Mouse (Mus musculus): ENCODE data around the gene Afdn. TPM values are rescaled to one million over a fixed set of nuclear protein-coding genes. Genes with fewer than 3 reads are reported as not detected.
A peak's percentile ranks its signal among the peaks of the same experiment; 100 is the strongest.

The Afdn gene
- polyA plus RNA-seq, 1 experiment from 2014 or later = 95.8 TPM

GRCm38 (mm10) chr17:13733971-13734370, 26.4 kb upstream of the Afdn start:
- Histone ChIP-seq H3K27ac (ENCODE audit: low read depth, low read length) (no peak overlapping the region), H3K9ac (ENCODE audit: low read depth, low read length) (no peak overlapping the region), H3K4me3 (ENCODE audit: low read depth, low read length) (no peak overlapping the region), H3K9me3 (replicated peaks; ENCODE audit: control insufficient read depth, low read length) (no peaks in the 10 kb centered on the region), H3K4me2 (no peak overlapping the region), H3K4me1 (ENCODE audit: control insufficient read depth, insufficient read depth, low read length) (peaks cover 38% of the 10 kb centered on the region), H3K27me3 (ENCODE audit: control insufficient read depth, insufficient read depth, low read length) (no peaks in the 10 kb centered on the region), H3K36me3 (ENCODE audit: control insufficient read depth, insufficient read depth, low read length) (no peaks in the 10 kb centered on the region)
- no peak for ATAC-seq (replicated peaks; ENCODE audit: insufficient number of reproducible peaks, low FRiP score, low TSS enrichment)
- 87% methylated on average over 5 of the region's 5 CpGs for WGBS (ENCODE audit: insufficient replicate concordance)

GRCm38 (mm10) chr17:13735057-13735456, 25.3 kb upstream of the Afdn start:
- Histone ChIP-seq H3K4me2 (no peak overlapping the region), H3K27ac (ENCODE audit: low read depth, low read length) (no peak overlapping the region), H3K9ac (ENCODE audit: low read depth, low read length) (no peak overlapping the region), H3K9me3 (replicated peaks; ENCODE audit: control insufficient read depth, low read length) (no peaks in the 10 kb centered on the region), H3K4me1 (ENCODE audit: control insufficient read depth, insufficient read depth, low read length) (peaks cover 38% of the 10 kb centered on the region), H3K36me3 (ENCODE audit: control insufficient read depth, insufficient read depth, low read length) (no peaks in the 10 kb centered on the region), H3K4me3 (ENCODE audit: low read depth, low read length) (no peak overlapping the region), H3K27me3 (ENCODE audit: control insufficient read depth, insufficient read depth, low read length) (no peaks in the 10 kb centered on the region)
- ATAC-seq (replicated peaks; ENCODE audit: insufficient number of reproducible peaks, low FRiP score, low TSS enrichment) = no peak
- 77% methylated on average over 5 of the region's 5 CpGs for WGBS (ENCODE audit: insufficient replicate concordance)

GRCm38 (mm10) chr17:13735803-13736282, 24.5 kb upstream of the Afdn start:
- Histone ChIP-seq H3K9ac (ENCODE audit: low read depth, low read length) (no peak overlapping the region), H3K36me3 (ENCODE audit: control insufficient read depth, insufficient read depth, low read length) (no peaks in the 10 kb centered on the region), H3K4me1 (ENCODE audit: control insufficient read depth, insufficient read depth, low read length) (peaks cover 43% of the 10 kb centered on the region), H3K9me3 (replicated peaks; ENCODE audit: control insufficient read depth, low read length) (no peaks in the 10 kb centered on the region), H3K27ac (ENCODE audit: low read depth, low read length) (peak overlapping the region; percentile 29), H3K4me2 (no peak overlapping the region), H3K27me3 (ENCODE audit: control insufficient read depth, insufficient read depth, low read length) (no peaks in the 10 kb centered on the region), H3K4me3 (ENCODE audit: low read depth, low read length) (no peak overlapping the region)
- 45% methylated on average over 8 of the region's 8 CpGs for WGBS (ENCODE audit: insufficient replicate concordance)
- ATAC-seq (replicated peaks; ENCODE audit: insufficient number of reproducible peaks, low FRiP score, low TSS enrichment) = peak; percentile 55; the same call in 1 of the 2 replicates

GRCm38 (mm10) chr17:13737336-13737735, 23.0 kb upstream of the Afdn start:
- H3K9me3 ChIP-seq (replicated peaks; ENCODE audit: control insufficient read depth, low read length) = no peaks in the 10 kb centered on the region
- H3K36me3 ChIP-seq (ENCODE audit: control insufficient read depth, insufficient read depth, low read length) = no peaks in the 10 kb centered on the region
- 55% methylated on average over 6 of the region's 6 CpGs for WGBS (ENCODE audit: insufficient replicate concordance)
- peaks cover 53% of the 10 kb centered on the region for H3K4me1 ChIP-seq (ENCODE audit: control insufficient read depth, insufficient read depth, low read length)
- H3K9ac ChIP-seq (ENCODE audit: low read depth, low read length) = no peak overlapping the region
- H3K27ac ChIP-seq (ENCODE audit: low read depth, low read length) = 0 out of 2 replicates have a peak overlapping the region, but pooled peaks have one; percentile 15
- H3K4me2 ChIP-seq = no peak overlapping the region
- H3K4me3 ChIP-seq (ENCODE audit: low read depth, low read length) = no peak overlapping the region
- H3K27me3 ChIP-seq (ENCODE audit: control insufficient read depth, insufficient read depth, low read length) = no peaks in the 10 kb centered on the region
- no peak for ATAC-seq (replicated peaks; ENCODE audit: insufficient number of reproducible peaks, low FRiP score, low TSS enrichment)

GRCm38 (mm10) chr17:13738121-13738776, 22.1 kb upstream of the Afdn start:
- Histone ChIP-seq H3K9me3 (replicated peaks; ENCODE audit: control insufficient read depth, low read length) (no peaks in the 10 kb centered on the region), H3K27ac (ENCODE audit: low read depth, low read length) (no peak overlapping the region), H3K36me3 (ENCODE audit: control insufficient read depth, insufficient read depth, low read length) (no peaks in the 10 kb centered on the region), H3K4me3 (ENCODE audit: low read depth, low read length) (no peak overlapping the region), H3K27me3 (ENCODE audit: control insufficient read depth, insufficient read depth, low read length) (no peaks in the 10 kb centered on the region), H3K4me1 (ENCODE audit: control insufficient read depth, insufficient read depth, low read length) (peaks cover 52% of the 10 kb centered on the region), H3K9ac (ENCODE audit: low read depth, low read length) (no peak overlapping the region), H3K4me2 (no peak overlapping the region)
- WGBS (ENCODE audit: insufficient replicate concordance) = 28% methylated on average over 7 of the region's 7 CpGs
- ATAC-seq (replicated peaks; ENCODE audit: insufficient number of reproducible peaks, low FRiP score, low TSS enrichment) = no peak

- Histone ChIP-seq H3K4me1 (ENCODE audit: control insufficient read depth, insufficient read depth, low read length) (peaks cover 57% of the 10 kb centered on the region), H3K4me3 (ENCODE audit: low read depth, low read length) (no peak overlapping the region), H3K27ac (ENCODE audit: low read depth, low read length) (no peak overlapping the region), H3K9me3 (replicated peaks; ENCODE audit: control insufficient read depth, low read length) (no peaks in the 10 kb centered on the region), H3K9ac (ENCODE audit: low read depth, low read length) (no peak overlapping the region), H3K4me2 (no peak overlapping the region), H3K27me3 (ENCODE audit: control insufficient read depth, insufficient read depth, low read length) (no peaks in the 10 kb centered on the region), H3K36me3 (ENCODE audit: control insufficient read depth, insufficient read depth, low read length) (no peaks in the 10 kb centered on the region)
- no peak for ATAC-seq (replicated peaks; ENCODE audit: insufficient number of reproducible peaks, low FRiP score, low TSS enrichment)
- WGBS (ENCODE audit: insufficient replicate concordance) = 78% methylated on average over 2 of the region's 2 CpGs
Observed at GRCm38 (mm10) chr17:13738916-13739315, 21.4 kb upstream of the Afdn start.

- no peaks in the 10 kb centered on the region for H3K36me3 ChIP-seq (ENCODE audit: control insufficient read depth, insufficient read depth, low read length)
- WGBS (ENCODE audit: insufficient replicate concordance) = 48% methylated on average over 5 of the region's 5 CpGs
- no peak overlapping the region for H3K4me2 ChIP-seq
- H3K9ac ChIP-seq (ENCODE audit: low read depth, low read length) = no peak overlapping the region
- peaks cover 63% of the 10 kb centered on the region for H3K4me1 ChIP-seq (ENCODE audit: control insufficient read depth, insufficient read depth, low read length)
- no peak for ATAC-seq (replicated peaks; ENCODE audit: insufficient number of reproducible peaks, low FRiP score, low TSS enrichment)
- H3K27me3 ChIP-seq (ENCODE audit: control insufficient read depth, insufficient read depth, low read length) = no peaks in the 10 kb centered on the region
- H3K27ac ChIP-seq (ENCODE audit: low read depth, low read length) = no peak overlapping the region
- H3K4me3 ChIP-seq (ENCODE audit: low read depth, low read length) = no peak overlapping the region
- no peaks in the 10 kb centered on the region for H3K9me3 ChIP-seq (replicated peaks; ENCODE audit: control insufficient read depth, low read length)
Observed at GRCm38 (mm10) chr17:13739981-13740380, 20.4 kb upstream of the Afdn start.

GRCm38 (mm10) chr17:13740796-13741195, 19.5 kb upstream of the Afdn start:
- Histone ChIP-seq H3K36me3 (ENCODE audit: control insufficient read depth, insufficient read depth, low read length) (no peaks in the 10 kb centered on the region), H3K27ac (ENCODE audit: low read depth, low read length) (0 out of 2 replicates have a peak overlapping the region, but pooled peaks have one; percentile 35), H3K4me2 (no peak overlapping the region), H3K4me3 (ENCODE audit: low read depth, low read length) (no peak overlapping the region), H3K27me3 (ENCODE audit: control insufficient read depth, insufficient read depth, low read length) (no peaks in the 10 kb centered on the region), H3K9me3 (replicated peaks; ENCODE audit: control insufficient read depth, low read length) (no peaks in the 10 kb centered on the region), H3K4me1 (ENCODE audit: control insufficient read depth, insufficient read depth, low read length) (peaks cover 66% of the 10 kb centered on the region), H3K9ac (ENCODE audit: low read depth, low read length) (no peak overlapping the region)
- WGBS (ENCODE audit: insufficient replicate concordance) = 21% methylated on average over 2 of the region's 2 CpGs
- no peak for ATAC-seq (replicated peaks; ENCODE audit: insufficient number of reproducible peaks, low FRiP score, low TSS enrichment)

GRCm38 (mm10) chr17:13741611-13742010, 18.7 kb upstream of the Afdn start:
- peaks cover 61% of the 10 kb centered on the region for H3K4me1 ChIP-seq (ENCODE audit: control insufficient read depth, insufficient read depth, low read length)
- WGBS (ENCODE audit: insufficient replicate concordance) = 44% methylated on average over 7 of the region's 7 CpGs
- H3K9me3 ChIP-seq (replicated peaks; ENCODE audit: control insufficient read depth, low read length) = no peaks in the 10 kb centered on the region
- no peak overlapping the region for H3K4me2 ChIP-seq
- no peak overlapping the region for H3K9ac ChIP-seq (ENCODE audit: low read depth, low read length)
- no peaks in the 10 kb centered on the region for H3K27me3 ChIP-seq (ENCODE audit: control insufficient read depth, insufficient read depth, low read length)
- no peaks in the 10 kb centered on the region for H3K36me3 ChIP-seq (ENCODE audit: control insufficient read depth, insufficient read depth, low read length)
- peak overlapping the region; percentile 35; the same call in 1 of the 2 replicates for H3K27ac ChIP-seq (ENCODE audit: low read depth, low read length)
- ATAC-seq (replicated peaks; ENCODE audit: insufficient number of reproducible peaks, low FRiP score, low TSS enrichment) = no peak
- no peak overlapping the region for H3K4me3 ChIP-seq (ENCODE audit: low read depth, low read length)
